Mouse (Mus musculus) Patski (cell line): ENCODE measurements around the gene Glis1. TPM values are rescaled to one million over a fixed set of nuclear protein-coding genes. Genes with fewer than 3 reads are reported as not detected.

ENCODE experiments used
- ATAC-seq: fragments of 100-300 bp; one replicate; pipeline ENCODE4 v1.8.0; 2021
- CTCF ChIA-PET: fragments of 350-600 bp; sonication (Branson Sonifier 250); formaldehyde crosslinking; loops from one replicate; lab custom pipeline; 2022; ENCODE audit warnings: inconsistent platforms; lab: Charles Lee
- POLR2A ChIA-PET: fragments of 350-600 bp; sonication (Branson Sonifier 250); formaldehyde crosslinking; loops from one replicate; lab custom pipeline; 2022; ENCODE audit warnings: antibody characterized with exemption, inconsistent platforms; lab: Charles Lee
- DNase-seq: peaks from one replicate; pipeline ENCODE4 v3.0.0-alpha.2; 2011; ENCODE audit warnings: low read depth, low spot score
- H3K27me3 ChIP-seq: fragments of 371-371 bp; one replicate; pipeline ENCODE4 v1.5.1; 2021
- CTCF ChIP-seq: fragments of 100-300 bp; IDR thresholded peaks from one replicate; pipeline ENCODE4 v1.5.1; 2021
- in situ Hi-C: fragments of 300-500 bp; cut with MboI; formaldehyde crosslinking; loops from 3 replicates; pipeline ENCODE4 v1.11.1; 2018; ENCODE audit warnings: low pct_unique_long_range_greater_than_20kb, mixed read lengths
- polyA plus RNA-seq: library from polyadenylated mRNA; unstranded; gene quantifications from one replicate; pipeline ENCODE4 v1.2.3, GENCODE M21; 2021

Glis1 gene
- polyA plus RNA-seq, 1 experiment from 2014 or later: 1.1 TPM

DNA sequence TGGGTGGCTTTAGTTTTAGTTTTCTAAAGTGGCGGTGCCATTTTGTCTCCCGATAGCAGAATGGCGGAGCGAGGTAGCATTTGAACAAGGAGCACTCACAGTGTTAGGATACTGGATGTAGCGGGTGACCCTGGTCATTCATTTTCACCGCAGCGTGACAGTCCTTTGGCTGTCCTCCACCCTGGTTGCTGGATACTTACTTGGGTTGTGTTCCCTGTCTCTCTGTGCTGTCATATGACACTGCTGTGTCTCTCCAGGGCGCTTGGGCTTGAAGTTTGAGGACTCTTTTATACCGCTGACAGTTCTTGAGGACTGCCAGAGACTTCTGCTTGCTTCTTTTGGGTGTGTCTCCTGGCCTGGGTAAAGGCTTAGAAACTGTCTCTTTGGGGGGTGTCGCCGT lies 80.6 kb downstream of the Glis1 start:
- in situ Hi-C loops: no loop called here
- DNase-seq: no peak
- CTCF ChIA-PET: interaction anchor here (3.1 kb wide), 1 partner anchor 11 kb away, joined by 14 read pairs; no protein-coding TSS in a partner anchor
- no peak for TF ChIP-seq CTCF
- no peak for ATAC-seq
- no peaks in the 10 kb centered on the region for H3K27me3 ChIP-seq
- POLR2A ChIA-PET: no interaction called here

DNA sequence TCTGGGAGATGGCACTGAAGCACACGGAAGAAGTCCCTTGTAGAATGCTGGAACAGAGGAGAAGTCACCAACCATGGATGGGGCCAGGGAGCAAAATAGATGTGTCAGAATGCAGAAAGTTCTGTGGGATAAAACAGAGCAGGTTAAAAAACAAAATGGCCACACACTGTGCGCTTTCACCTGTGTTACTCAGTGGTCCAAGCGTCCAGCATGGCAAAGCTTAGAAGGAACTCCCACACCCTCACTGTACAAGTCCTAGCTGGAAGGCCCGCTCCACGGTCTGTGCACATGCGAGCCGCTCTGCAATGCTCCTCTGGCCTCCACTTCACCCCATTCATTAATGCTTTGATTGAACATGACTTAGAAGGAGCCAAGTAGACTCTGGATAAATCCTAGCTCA lies 81.2 kb downstream of the Glis1 start:
- TF ChIP-seq CTCF: no peak
- in situ Hi-C loops: no loop called here
- ATAC-seq (no peak), DNase-seq (no peak)
- no peaks in the 10 kb centered on the region for H3K27me3 ChIP-seq
- ChIA-PET POLR2A (no interaction called here), CTCF (interaction anchor here (3.1 kb wide), 1 partner anchor 11 kb away, joined by 14 read pairs; no protein-coding TSS in a partner anchor)

DNA sequence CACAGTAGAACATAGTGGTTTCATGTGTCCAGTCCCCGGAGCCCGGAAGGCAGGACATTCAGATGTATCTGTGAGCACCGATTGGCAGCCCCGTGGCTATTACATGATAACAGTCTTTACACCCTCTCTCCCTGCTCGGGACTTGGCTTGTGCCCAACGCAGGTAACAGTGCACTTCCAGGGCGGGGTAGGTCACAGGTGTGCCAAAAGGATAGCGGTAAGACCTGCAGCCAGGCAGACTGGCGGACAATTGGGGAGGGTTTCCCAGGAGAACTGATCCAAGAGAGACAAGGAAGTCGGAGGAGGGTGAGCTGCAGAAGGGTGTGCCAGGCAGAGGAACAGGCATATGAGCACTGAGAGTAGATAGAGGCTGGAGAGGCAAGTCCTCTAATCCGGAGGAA lies 84.4 kb downstream of the Glis1 start:
- ChIA-PET CTCF (no interaction called here), POLR2A (no interaction called here)
- no peak for ATAC-seq
- no peaks in the 10 kb centered on the region for H3K27me3 ChIP-seq
- no peak for DNase-seq
- no peak for TF ChIP-seq CTCF
- in situ Hi-C loops: no loop called here

DNA sequence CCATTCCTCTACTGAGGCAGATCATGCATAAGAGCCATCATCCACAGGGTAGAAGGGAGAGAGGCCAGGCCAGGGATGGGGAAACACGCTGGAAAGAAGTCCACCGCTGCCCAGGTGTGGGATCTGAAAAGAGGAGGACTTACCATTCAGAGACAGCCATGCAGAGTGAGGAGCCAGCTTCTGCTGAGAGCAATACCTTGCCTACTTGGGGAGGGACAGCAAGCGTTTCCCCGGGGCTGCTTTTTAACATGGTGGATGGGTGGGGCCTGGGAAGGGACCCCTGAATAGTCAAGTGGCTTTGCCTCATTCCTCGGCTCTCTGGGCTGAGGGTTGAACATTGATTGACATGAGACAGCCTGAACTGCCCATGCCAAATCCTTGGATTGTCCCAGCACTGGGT lies 85.7 kb downstream of the Glis1 start:
- DNase-seq: no peak
- in situ Hi-C loops: no loop called here
- POLR2A ChIA-PET: no interaction called here

DNA sequence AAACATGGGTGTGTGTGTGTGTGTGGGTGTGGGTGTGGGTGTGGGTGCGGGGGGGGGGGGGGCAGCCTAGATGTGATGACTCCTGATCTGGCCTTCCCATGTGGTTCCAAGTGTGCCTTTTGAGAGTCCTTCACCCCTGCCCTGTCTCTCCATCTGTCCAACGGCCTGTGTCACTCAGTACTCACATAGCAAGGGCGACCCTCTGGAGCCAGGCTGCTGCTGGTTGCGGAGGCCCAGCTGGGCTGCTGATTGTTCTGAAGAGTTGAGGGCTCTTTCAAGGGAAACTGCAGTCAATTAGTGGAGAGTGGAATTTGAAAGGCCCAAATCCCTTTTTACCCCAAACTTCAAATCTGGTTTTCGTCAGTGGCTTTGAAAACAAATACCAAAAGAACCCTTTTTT lies 86.4 kb downstream of the Glis1 start:
- no peak for DNase-seq
- CTCF ChIA-PET: no interaction called here

More for the DNA sequence above, 85.7 kb downstream of the Glis1 start:
- H3K27me3 ChIP-seq: no peaks in the 10 kb centered on the region
- ATAC-seq: no peak
- CTCF ChIA-PET: no interaction called here
- TF ChIP-seq CTCF: no peak

DNA sequence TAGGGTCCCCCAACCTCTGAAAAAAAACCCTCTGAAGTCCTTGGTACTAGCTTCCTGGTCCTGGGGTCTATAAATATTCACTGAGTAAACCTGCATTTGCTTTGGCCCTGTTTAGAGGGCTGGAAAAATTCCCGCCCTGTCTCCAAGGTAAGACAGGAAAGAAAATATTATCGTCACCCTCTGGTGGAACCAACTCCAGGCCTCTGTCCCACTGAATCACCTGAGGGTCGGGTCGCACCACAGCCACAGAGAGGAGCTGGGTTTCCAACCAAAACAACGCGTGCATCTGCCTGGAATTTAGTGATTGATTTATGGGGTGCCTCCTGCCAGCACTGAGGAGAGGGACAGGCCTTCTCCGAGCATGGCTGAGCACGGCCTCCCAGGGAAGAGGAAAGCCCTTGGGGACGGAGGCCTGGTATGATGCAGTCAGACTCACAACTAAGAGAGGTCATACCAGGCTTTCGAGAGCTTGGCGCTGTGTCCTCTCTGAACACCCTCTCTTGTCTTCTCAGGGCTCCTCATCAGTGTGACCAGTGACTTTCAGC lies 89.3 kb downstream of the Glis1 start:
- in situ Hi-C loops: no loop called here
- no peak for TF ChIP-seq CTCF
- POLR2A ChIA-PET: no interaction called here
- ATAC-seq: no peak
- H3K27me3 ChIP-seq: no peaks in the 10 kb centered on the region
- CTCF ChIA-PET: interaction anchor here (1.6 kb wide), 1 partner anchor 10 kb away, joined by 3 read pairs; no protein-coding TSS in a partner anchor
- DNase-seq: peak; percentile 54

More for the DNA sequence above, 86.4 kb downstream of the Glis1 start:
- no peak for TF ChIP-seq CTCF
- ATAC-seq: no peak
- no peaks in the 10 kb centered on the region for H3K27me3 ChIP-seq
- in situ Hi-C loops: no loop called here
- POLR2A ChIA-PET: no interaction called here

DNA sequence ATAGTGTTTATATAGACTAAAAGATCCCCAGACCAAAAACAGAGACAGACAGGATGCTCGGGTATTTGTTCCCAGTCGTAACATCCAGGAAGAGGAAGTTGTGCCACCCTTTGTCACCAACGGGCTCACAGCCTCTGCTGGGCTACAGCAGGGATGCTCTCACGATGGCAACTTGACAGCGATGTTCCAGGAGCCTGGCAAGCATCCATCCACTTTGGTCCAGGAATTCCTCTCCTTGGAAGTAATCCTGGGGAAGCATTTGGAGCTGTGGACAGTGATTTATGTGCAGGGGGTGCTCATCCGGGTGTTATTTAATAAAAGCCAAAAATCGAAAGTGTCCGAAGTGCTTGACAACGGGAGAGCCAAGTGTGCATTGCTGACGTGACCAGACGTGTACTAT lies 100.7 kb downstream of the Glis1 start:
- no peaks in the 10 kb centered on the region for H3K27me3 ChIP-seq
- TF ChIP-seq CTCF: no peak
- ChIA-PET CTCF (no interaction called here), POLR2A (no interaction called here)
- in situ Hi-C loops: no loop called here
- no peak for DNase-seq
- ATAC-seq: no peak

DNA sequence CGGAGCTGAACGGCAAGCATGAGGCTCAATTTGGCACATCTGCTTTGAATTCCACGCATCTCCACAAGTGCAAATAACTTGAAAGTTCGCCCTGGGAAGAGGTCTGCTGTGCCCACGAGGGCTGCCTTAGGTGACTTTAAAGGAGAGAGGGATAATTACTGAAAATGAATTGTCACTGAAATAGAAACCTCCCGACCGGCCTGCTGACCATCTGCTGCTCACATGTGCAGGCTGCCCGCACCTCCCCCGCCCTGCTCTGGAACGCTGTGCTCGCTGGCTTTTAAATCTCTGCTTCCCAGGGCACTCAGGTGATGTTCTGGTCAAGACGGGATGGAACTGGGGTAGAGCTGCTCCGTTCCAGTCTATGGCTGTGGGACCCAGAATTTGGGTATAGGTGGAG lies 103.7 kb downstream of the Glis1 start:
- CTCF ChIA-PET: no interaction called here
- no peaks in the 10 kb centered on the region for H3K27me3 ChIP-seq
- no peak for DNase-seq
- POLR2A ChIA-PET: no interaction called here
- no peak for TF ChIP-seq CTCF
- ATAC-seq: no peak
- in situ Hi-C loops: no loop called here

DNA sequence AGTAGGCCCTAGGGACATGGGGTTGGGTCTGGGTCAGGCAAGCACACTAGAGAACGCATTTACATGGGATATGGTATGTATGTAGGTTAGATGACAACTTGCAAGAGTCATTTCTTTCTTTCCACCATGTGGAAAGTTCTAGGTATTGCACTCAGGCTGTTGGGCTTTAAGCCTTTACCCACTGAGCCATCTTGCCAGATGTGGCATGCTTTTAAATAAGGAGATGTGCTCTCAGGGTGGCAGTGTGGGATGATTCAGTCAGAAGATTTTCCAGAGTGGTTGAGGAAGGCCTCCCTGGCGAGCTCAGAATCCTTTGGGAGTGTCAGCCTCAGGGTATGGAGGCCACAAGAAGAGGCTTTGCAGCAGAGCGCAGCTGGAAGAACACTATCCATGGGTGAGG lies 104.2 kb downstream of the Glis1 start:
- no peak for ATAC-seq
- ChIA-PET CTCF (no interaction called here), POLR2A (no interaction called here)
- no peaks in the 10 kb centered on the region for H3K27me3 ChIP-seq
- DNase-seq: no peak
- in situ Hi-C loops: no loop called here
- no peak for TF ChIP-seq CTCF

DNA sequence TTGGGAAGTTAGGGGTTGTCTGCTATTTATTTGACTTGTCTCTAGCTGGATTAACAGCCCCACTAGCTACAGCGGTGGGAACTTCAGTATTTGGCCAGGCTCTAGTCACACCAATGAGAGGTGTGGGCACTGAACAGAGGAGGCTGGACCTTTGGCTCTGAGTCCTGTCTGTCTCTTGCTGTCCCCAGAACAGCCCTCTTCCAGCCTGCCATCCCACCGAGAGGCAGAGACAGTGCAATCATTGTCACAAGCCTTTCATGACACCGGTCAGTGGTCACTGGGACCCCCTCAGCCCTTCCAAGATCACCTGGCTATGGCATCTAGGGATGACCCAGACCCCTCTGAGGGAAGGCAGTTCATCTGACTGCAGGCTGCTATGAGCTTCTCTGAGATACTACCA lies 104.6 kb downstream of the Glis1 start:
- H3K27me3 ChIP-seq: no peaks in the 10 kb centered on the region
- in situ Hi-C loops: no loop called here
- TF ChIP-seq CTCF: no peak
- DNase-seq: no peak
- POLR2A ChIA-PET: no interaction called here
- CTCF ChIA-PET: no interaction called here
- ATAC-seq: no peak

DNA sequence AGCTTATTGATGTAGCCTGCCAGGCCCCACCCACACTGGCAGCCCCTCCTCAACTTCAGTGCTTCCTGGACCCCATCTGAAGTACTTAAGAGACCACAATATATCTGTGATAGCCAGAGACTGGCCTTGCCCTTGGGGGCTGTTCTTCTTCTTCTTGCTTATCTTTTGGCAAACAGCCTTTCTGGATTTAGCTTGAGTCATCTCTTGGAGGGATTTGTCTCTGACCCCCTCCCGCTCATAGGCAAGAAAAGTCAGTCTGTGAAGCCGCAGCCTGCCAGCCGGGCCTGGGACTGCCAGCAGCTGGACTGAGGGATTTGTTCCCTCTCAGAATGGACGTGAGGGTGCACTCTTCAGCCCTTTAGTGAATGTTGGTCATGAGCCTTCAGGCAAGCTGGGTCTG lies 107.4 kb downstream of the Glis1 start:
- DNase-seq (no peak), ATAC-seq (no peak)
- in situ Hi-C loops: no loop called here
- ChIA-PET POLR2A (no interaction called here), CTCF (no interaction called here)
- TF ChIP-seq CTCF: no peak
- no peaks in the 10 kb centered on the region for H3K27me3 ChIP-seq

DNA sequence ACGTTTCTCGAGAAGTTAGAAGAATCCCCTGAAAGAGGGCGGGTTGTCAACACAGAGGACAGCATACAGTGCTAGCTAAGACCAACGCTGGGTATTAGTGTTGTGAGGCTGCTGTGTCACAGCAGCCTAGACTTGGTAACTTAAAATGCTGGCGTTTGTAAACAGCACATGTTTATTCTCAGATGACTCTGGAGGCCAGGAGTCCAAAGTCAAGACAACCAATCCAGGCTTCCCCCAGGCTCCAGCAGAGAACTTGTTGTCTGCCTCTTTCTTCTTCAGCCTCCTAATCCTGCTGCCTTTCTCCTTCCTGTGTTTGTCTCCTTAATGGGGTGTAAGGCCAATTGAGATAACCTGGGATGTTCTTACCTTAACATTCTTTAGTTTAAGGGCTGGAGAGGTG lies 110.5 kb downstream of the Glis1 start:
- POLR2A ChIA-PET: interaction anchor here (0.5 kb wide), 1 partner anchor 43 kb away, joined by 3 read pairs; no protein-coding TSS in a partner anchor
- DNase-seq (no peak), ATAC-seq (no peak)
- H3K27me3 ChIP-seq: no peaks in the 10 kb centered on the region
- no peak for TF ChIP-seq CTCF
- in situ Hi-C loops: no loop called here
- CTCF ChIA-PET: no interaction called here
